Mouse (Mus musculus): Measurements from ENCODE around the gene Msn.

The Msn gene

DNA sequence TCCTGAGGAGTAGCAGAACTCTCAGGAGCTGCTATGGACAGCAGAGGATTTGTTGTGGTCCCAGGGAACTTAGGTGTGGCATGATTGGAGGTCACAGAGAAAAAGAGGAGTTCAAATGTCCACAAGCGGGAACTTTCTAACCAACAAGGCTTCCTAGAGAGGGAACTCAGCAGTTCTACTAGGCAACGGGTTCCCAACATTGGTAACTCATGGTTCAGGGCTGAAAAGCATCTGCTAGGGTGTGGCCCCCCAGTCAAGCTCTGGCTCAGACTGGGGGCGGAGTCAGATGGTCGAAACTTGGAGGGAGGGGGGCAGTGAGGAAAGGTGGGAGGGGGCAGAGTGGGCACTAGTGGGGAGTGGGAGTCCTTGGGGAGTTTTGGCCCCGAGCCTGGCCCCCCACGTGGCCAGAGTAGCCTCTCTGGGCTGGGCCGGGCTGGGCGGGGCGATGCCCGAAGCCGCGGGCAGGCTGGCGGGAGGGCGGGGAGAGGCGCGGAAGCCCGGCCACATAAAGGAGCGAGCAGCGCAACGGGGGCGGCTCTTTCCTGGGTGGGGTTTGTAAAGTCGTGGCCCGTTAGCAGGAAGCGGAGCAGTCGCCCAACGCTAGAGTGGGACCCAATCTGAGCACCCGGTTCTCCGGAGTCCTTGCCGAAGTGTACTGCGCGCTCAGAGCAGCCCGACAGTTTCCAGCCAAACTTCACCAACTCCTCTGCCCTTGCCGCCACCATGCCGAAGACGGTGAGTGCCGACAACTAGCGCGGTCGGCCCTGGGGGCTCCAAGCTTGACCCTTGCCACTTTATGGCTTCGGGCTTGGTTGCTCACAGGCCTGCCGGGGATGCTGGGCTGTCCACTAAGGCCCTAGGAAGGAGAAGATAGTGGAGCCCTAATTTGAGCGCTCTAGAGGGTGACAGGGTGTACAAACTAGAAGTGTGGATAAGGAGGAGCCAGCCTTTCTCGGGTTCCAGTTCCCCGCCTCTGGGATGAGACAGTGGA, at the start of gene Msn:
Gene Msn, plus strand, starts transcription at position 534 of the 991 bp plus-strand sequence.
- DNase-seq (ENCODE audit: low spot score in 2 of 2): peak; percentile 58 to 80

DNA sequence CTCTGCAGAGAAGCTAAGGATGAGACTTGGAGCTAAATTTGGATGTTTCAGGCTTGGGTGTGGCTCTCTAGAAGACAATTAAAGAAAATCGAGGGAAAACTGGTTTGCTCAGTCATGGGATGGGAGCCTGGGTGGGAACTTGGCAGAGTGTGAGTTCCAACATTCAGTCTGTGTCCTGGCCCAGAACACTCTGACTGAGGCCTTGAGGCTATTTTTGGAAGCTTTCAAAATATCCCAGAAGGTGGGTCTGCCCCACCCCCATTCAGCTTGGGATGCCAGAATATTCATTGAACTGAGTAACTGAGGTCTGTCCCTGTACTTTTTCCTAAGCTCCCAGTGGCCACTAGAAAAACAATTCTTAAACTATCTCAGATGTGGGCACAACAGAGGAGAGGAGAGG, 43.0 kb upstream of the Msn start:
- no peak for DNase-seq (ENCODE audit: low spot score in 2 of 2)

GRCm38 (mm10) chrX:96077747-96078146, 18.1 kb upstream of the Msn start:
- no peak for DNase-seq (ENCODE audit: low spot score in 2 of 2)

- DNase-seq (ENCODE audit: low spot score in 2 of 2): no peak
Measured at GRCm38 (mm10) chrX:96086259-96086658, 9.6 kb upstream of the Msn start.

DNA sequence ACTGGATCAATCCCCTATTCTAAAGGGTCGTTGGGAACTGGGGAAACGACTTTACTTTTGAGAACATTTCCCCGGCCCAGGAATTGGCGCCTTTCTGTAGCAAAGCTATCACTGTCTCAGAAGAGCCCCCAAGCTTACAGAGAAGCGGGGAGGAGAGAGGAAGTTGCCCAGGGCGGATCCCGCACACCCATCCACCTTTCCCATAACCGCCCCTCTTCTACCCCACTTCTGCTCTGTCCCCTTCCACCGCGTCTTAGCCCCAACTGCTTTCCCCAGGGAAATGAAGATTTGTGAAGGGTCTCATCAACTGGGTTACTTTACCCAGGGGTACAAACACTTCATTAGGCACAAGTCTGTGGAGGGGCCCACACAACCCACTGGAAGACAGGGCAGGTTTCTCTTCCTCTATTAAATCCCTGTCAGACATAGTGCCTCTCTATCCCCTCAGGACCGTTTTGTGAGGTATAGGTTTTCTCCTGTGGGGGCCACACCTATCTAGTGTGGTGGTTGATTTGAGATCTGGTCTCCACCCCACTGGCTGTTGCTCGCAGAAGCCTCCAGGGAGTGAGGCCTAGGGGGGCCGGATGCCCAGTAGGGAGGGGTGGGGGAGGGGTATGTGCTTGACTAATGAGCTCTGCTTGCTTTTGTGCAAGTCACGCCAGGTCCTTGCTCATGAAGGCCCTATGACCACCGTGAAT, 820 bp downstream of the Msn start:
- peak; percentile 25 to 69 for DNase-seq (ENCODE audit: low spot score in 2 of 2)

DNA sequence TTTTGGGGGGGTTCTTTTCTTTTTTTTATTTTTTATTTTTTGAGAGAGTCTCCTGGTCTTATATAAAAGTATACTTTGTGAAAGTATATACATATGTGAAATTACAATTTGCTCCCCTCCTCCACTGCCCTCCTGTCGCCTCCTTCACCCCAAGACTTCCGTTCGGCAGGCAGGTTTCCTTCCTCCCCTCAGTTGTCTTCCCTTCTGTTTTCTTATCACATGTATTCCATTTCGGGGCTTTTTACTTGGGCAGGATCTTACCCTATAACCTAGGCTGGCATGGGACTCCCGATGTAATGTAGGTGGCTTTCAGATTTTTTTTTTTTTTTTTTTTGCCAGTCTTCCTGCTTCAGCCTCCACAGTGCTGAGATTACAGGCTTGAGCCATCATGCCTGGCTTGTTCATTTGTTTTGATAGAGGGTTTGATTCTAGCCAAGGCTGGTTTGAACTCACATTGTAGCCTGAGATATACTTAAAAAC, 1.7 kb downstream of the Msn start:
- no peak for DNase-seq (ENCODE audit: low spot score in 2 of 2)

DNA sequence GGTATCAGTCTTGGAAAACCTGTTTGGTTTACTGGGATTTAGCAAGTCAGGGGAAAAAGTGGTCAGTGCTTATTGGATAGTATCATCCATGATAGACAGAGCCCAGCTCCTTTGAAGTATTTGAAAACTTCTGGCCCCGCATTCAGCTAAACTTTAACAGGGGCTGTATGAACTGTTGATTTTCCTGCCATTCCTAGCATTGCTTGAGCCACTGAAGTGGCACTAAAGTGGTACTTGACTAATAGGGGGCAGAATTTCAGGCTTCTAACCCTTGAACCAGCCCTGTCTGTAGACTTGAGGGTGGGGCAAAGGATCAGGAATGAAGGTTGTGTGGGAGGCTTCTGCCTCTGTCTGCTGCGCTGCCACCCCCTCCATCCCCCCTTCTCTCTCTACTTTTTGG, 3.2 kb downstream of the Msn start:
- DNase-seq (ENCODE audit: low spot score in 2 of 2): no peak

DNA sequence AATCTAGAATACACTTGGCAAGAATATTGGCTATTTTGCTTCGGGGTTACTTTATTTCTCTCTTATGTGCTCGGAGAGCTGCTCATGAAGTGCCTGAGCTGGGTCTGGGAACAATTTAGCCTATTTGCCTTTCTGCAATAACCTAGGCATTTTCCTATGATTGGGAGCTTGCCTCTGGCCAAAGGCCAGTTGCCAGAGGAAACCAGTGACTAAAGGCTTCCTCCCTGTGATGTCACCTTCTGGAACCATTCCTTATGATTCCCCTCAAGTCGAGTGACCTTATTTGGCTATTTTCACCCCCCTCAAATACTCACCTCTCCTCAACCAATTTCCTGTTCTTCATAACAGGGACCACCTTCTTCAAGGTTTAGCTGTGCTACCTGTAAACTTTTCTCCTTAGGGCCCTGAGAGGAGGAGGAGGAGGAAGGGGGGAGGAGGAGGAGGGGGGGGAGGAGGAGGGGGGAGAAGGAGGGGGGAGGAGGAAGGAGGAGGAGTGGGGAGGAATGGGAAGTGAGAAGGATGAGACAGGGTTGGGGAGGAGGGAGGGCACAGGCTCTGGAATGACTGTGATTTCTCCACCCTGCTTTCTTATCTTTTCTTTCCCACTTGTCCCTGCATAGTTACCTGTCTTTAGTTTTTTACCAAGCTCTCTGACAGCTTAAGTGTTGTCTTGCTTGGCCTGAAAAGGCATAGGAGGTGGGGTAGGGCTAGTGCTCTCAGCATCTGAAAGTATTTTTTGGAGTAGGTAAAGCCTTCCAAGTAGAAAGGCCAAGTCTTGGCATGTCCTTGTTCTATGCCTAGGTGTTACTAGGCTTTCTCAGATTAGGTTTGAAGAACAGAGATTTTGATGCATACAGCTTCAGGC, 11.8 kb downstream of the Msn start:
- DNase-seq (ENCODE audit: low spot score in 2 of 2): no peak

DNA sequence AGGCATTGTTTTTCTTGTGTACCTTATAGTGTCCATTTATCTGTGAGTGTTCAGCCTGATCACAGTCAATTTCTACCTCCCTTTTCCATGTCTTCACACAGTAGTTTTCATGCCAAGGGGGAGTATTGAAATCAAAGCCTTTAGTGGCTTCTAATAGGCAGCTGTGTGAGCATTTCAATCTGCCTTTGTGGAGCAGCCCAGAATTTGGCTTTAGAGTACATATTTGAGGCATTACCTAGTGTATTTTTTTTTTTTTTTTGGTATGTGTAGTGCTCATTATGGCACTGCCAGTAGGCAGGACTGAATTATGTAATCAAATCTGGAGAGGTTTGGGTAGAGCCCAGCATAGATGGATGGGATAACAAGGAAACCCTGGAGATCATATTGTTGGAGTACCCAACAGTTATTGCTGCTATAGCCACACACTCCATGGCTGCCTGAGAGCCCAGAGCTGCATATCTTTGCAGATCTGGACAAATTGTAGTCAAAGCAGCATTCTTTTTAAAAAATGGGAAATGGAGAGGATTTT, 17.3 kb downstream of the Msn start:
- DNase-seq (ENCODE audit: low spot score in 2 of 2): no peak

DNA sequence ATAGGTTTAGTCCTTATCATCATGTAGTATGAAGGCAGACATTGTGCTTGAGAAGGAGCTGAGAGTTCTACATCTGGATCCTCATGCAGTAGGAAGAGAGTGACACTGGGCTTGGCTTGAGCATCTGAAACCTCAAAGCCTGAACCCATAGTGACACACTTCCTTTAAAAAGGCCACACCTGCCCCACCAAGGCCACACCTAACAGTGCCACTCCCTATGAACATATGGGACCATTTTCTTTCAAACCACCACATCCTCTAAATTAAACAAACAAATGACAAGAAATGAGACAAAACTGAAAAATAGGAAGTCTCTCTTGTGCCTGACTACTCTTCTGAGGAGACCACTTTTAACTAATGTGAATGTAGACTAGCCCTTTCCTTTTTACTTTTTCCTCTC, 19.7 kb downstream of the Msn start:
- no peak for DNase-seq (ENCODE audit: low spot score in 2 of 2)

GRCm38 (mm10) chrX:96117366-96117765, 21.5 kb downstream of the Msn start:
- no peak for DNase-seq (ENCODE audit: low spot score in 2 of 2)

GRCm38 (mm10) chrX:96119997-96120396, 24.2 kb downstream of the Msn start:
- DNase-seq (ENCODE audit: low spot score in 2 of 2): no peak

- DNase-seq (ENCODE audit: low spot score in 2 of 2): no peak
Measured at GRCm38 (mm10) chrX:96121912-96122311, 26.1 kb downstream of the Msn start.

GRCm38 (mm10) chrX:96126803-96127202, 31.0 kb downstream of the Msn start:
- no peak for DNase-seq (ENCODE audit: low spot score in 2 of 2)

DNA sequence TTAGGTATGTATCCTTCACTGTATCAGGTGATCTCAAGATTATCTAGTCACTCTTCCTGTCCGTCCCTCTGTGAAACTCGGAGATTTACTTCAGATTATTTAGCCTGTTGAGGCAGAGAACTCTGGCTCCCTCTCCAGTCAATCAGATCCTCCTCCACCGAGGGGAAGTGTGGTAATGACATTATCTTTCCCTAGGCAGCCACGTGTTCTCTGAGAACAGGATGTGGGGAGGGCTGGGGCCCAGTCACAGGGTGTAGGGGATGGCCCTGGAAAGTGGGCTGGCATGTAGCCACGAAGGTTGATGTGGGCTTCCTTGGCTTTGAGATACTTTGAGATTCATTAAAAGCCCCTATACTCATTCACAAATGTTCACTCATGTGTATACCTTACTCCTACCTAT, 34.3 kb downstream of the Msn start:
- peak in 1 of 2 experiments; percentile 59 for DNase-seq (ENCODE audit: low spot score in 2 of 2)

DNA sequence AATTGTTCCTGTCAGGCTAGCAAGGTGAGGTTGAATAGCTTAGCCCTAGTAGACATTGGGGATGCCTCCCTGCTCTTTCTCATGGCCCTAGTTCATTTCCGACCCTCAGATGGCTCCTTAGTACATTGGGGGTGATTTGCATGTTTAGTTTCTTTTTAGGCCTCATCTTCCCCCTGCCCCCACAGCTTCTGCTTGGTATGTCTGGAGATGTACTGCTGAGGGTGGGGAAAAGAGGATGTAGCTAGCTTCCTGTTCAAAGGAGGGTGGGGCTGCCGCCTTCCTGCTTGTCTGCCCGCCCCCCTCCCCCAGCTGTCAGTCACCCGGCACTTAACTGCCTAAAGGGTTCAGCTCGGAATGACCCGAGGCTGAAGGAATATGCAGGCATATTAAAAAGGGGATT, 34.8 kb downstream of the Msn start:
- DNase-seq (ENCODE audit: low spot score in 2 of 2): peak in 1 of 2 experiments; percentile 59

DNA sequence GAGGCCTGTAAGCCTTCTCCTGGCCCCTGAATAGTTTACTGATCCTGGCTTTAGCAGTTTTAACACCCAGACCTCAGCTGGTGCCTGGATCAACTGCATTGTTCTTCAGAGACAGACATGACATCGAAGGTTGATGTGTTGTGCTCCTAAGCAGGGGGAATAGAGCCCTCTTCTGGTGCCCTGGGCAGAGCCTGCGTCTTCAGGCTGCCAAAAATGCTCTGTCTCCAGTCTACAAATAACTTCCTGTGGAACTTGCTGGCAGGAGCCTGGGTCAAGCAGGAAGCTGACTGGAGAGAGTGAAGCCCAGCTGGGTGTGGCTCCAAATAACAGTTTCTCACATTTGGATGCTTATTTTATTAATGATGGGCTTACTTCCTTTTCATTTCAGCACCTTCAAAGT, 37.4 kb downstream of the Msn start:
- peak in 1 of 2 experiments; percentile 22 for DNase-seq (ENCODE audit: low spot score in 2 of 2)

GRCm38 (mm10) chrX:96134243-96134661, 38.4 kb downstream of the Msn start:
- DNase-seq (ENCODE audit: low spot score in 2 of 2): no peak

DNA sequence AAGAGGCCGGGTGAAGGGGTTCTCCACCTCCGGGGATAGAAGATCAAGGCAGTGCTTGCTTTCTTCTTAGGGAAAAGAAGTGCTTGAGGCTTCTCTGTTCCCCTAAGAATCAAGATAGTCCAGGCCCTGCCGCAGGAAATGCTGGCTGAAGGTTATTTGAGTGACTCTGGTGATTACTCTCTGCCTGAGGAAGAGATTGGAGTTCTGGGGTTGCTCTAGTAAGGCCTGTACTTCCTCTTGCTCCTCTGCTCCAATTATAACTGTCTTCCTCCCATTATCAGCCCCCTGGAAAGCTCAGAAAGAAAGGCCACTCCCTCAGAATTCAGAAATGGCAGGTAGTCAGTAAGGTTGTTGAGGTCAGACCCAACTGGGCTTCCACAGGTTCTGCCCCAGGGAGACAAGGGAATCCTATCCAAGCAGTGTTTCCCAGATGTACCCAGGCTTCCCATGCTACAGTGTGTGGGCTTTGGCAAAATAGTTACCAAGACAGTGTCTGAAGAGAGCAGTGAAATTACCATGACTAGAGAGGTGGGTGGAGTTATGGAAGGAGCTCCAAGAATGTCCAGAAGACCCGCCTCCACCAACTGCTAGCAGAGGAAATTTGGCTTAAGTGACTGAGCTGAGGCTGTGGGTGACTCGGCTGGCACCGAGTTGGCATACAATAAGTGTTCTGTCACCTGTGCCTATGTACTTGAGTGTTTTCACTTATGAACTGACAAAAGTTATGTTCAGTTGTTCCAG, 39.2 kb downstream of the Msn start:
- no peak for DNase-seq (ENCODE audit: low spot score in 2 of 2)

DNA sequence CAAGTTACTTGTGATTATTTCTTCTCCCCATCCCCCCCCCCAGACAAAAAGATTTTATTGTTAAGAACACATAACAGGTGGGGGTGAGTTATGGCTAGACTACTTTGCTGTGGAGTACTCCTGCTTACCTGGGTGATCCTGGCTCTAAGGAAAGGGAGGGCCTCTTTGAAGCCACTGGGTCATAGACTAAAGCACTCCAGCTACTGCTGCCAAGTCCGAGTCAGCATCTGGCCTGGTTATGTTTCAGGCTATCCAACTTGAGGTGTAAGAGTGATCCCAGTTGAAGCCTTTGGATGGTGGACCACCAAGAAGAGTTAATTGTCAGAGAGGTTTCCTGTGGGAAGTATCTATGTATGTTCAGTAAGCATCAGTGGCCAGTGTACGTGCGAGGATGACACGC, 39.7 kb downstream of the Msn start:
- no peak for DNase-seq (ENCODE audit: low spot score in 2 of 2)

DNA sequence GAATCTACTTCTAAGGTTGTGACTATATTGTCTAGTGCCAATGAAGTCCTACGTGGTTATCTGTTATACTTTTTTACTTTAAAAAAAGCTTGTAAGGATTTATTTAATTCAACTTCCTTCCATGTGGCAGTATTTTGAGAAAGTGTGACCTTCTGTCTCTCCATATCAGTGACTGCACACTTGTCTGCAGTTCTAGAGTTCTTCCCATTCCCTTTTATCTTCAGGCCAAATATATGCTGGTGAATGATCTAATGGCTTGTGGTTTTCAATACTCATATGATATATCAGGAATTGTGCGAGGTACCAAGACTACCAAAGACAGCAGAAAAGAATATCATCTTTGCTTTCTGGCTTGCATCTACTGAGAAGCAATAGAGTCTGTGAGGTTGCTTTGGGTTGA, 43.4 kb downstream of the Msn start:
- no peak for DNase-seq (ENCODE audit: low spot score in 2 of 2)

Data from spleen, postnatal 10 days (tissue).